Mouse (Mus musculus) 416B (cell line): ENCODE data around the gene Mios.

Experiments used
- DNase-seq: peaks from one replicate; pipeline ENCODE4 v3.0.0; 2011; ENCODE audit warnings: low read depth

Mios gene

GRCm38 (mm10) chr6:8278426-8279002 lies 69.5 kb downstream of the Mios start:
- peak; percentile 40 for DNase-seq

- DNase-seq = no peak
These were observed 74.2 kb downstream of the Mios start for GRCm38 (mm10) chr6:8283255-8283654.

- no peak for DNase-seq
These were observed 76.5 kb downstream of the Mios start for GRCm38 (mm10) chr6:8285401-8285960.
